Mouse (Mus musculus) ES-Bruce4 (cell line): ENCODE results near the gene Rad51. TPM values are rescaled to one million over a fixed set of nuclear protein-coding genes. Genes with fewer than 3 reads are reported as not detected.

Experiments
- H3K27ac ChIP-seq: 2 replicates; pipeline ENCODE4 v1.5.1; 2012; ENCODE audit warnings: low read length, inconsistent platforms; ENCODE audit not compliant: insufficient read depth
- H3K27me3 ChIP-seq: 2 replicates; pipeline ENCODE4 v1.6.1; 2012; ENCODE audit warnings: mild to moderate bottlenecking, low read length, inconsistent platforms; ENCODE audit not compliant: control insufficient read depth, poor library complexity, insufficient read depth, severe bottlenecking
- H3K36me3 ChIP-seq: 2 replicates; pipeline ENCODE4 v1.6.1; 2012; ENCODE audit warnings: inconsistent platforms, mild to moderate bottlenecking, low read length, moderate library complexity; ENCODE audit not compliant: control insufficient read depth, poor library complexity, insufficient read depth, severe bottlenecking
- H3K4me1 ChIP-seq: one replicate; pipeline ENCODE4 v1.8.1; 2011; ENCODE audit warnings: low read length; ENCODE audit not compliant: control insufficient read depth, insufficient read depth
- H3K4me3 ChIP-seq: 2 replicates; pipeline ENCODE4 v1.5.1; 2011; ENCODE audit warnings: low read depth, mild to moderate bottlenecking, low read length
- H3K9ac ChIP-seq: 2 replicates; pipeline ENCODE4 v1.6.1; 2012; ENCODE audit warnings: low read depth, mild to moderate bottlenecking, inconsistent platforms; ENCODE audit not compliant: poor library complexity, severe bottlenecking
- H3K9me3 ChIP-seq: replicated peaks from 2 replicates; pipeline ENCODE4 v1.6.1; 2012; ENCODE audit warnings: mild to moderate bottlenecking, low read length, inconsistent platforms; ENCODE audit not compliant: control insufficient read depth, poor library complexity, insufficient read depth, severe bottlenecking
- CTCF ChIP-seq: IDR thresholded peaks from one replicate; pipeline ENCODE4 v1.8.1; 2011; ENCODE audit warnings: low read depth, low read length
- EP300 ChIP-seq: IDR thresholded peaks from 2 replicates; pipeline ENCODE4 v1.6.1; 2011; ENCODE audit warnings: low read depth, low read length; ENCODE audit not compliant: insufficient read depth
- POLR2A ChIP-seq: IDR thresholded peaks from one replicate; pipeline ENCODE4 v1.8.1; 2011; ENCODE audit warnings: low read length; ENCODE audit not compliant: insufficient read depth
- polyA plus RNA-seq: library from polyadenylated mRNA; stranded (reverse); fragments of >200 nt; gene quantifications from 2 replicates; pipeline ENCODE4 v1.2.4, GENCODE M21; 2011; ENCODE audit warnings: low read depth; ENCODE audit not compliant: missing spikeins, insufficient read depth, insufficient read length

Rad51 gene
- polyA plus RNA-seq, 1 experiment: 128 TPM

DNA sequence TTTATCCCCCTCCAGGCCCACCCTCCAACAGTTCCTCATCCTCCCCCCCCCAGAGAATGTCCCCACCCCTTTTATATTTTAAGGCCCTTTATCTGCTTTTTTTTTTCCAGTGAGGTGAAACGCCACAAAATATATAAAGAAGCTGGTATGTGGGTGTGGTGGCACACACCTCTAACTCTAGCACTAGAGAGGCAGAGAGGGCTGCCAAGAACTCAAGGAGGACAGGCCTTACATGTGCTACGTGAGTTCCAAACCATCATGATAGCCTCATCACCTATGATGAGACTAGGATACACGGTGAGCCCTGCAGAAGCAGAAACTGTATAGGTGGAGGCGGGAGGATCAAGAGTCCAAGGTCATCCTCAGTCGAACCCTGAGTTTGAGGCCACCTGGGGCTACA, 78.4 kb downstream of the Rad51 start:
- no peak overlapping the region for H3K27ac ChIP-seq
- H3K27me3 ChIP-seq: no peaks in the 10 kb centered on the region
- H3K9ac ChIP-seq: no peak overlapping the region
- H3K9me3 ChIP-seq: no peaks in the 10 kb centered on the region
- TF ChIP-seq EP300 (no peak), CTCF (no peak), POLR2A (no peak)
- H3K4me1 ChIP-seq: no peaks in the 10 kb centered on the region
- H3K4me3 ChIP-seq: no peak overlapping the region
- no peaks in the 10 kb centered on the region for H3K36me3 ChIP-seq

DNA sequence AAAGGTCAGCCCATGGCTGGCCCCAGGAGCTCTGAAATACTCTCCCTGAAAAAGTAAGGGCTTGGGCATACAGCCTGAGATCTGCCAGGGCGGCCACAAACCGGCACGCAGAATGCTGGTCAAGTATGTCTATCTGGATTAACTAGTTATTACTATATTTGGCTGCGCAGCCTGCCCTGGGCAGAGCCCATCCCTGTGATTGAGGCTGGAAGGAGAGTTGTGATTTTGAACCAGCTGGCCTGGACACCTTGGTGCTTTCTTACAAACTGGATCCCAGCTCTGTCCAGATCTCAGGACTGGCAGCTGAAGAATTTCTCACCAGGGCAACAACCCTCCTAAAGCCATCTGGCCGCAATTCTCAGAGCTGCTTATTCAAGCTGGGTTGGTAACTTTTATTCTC, 81.5 kb downstream of the Rad51 start:
- Histone ChIP-seq H3K36me3 (no peaks in the 10 kb centered on the region), H3K27ac (no peak overlapping the region), H3K4me1 (peaks cover 2% of the 10 kb centered on the region), H3K9me3 (no peaks in the 10 kb centered on the region), H3K27me3 (no peaks in the 10 kb centered on the region), H3K4me3 (no peak overlapping the region), H3K9ac (no peak overlapping the region)
- TF ChIP-seq EP300: no peak
- TF ChIP-seq CTCF: no peak
- TF ChIP-seq POLR2A: no peak

DNA sequence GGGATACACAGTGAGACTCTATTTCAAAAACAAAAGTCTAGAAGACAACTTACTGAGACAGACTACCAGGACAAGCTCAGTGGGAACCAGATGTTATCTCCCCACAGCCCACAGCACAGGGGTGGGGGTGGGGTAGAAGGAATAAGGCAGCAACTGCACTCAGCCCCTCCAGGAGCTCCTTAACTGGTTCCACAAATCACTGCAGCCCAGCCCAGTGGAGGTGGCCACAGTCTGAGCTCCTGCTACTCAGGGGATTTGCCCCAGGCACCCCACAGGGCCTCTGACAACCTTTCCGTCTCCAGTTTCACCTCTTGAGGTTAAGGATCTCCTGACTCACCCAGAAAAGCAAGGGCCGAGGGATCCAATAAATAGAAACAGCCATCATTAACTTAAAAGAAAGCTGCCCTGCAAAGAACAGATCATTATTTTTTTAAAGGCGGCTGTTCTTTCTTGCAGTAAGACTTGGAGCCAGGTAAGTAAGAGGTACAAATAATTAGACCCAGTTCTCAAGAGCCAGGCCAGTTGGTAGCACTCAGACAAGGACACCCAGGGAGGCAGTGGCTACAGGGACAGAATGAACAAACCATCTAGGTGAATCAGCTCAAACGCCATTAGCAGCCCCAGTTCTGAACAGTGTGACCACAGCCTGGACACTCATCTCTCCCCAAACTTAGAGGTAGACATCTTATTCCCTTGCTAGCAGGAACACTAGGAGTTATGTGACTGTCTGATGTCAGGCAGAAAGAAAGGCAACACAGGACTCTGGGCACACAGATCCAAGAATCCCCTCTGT, 83.9 kb downstream of the Rad51 start:
- no peak for TF ChIP-seq POLR2A
- TF ChIP-seq CTCF: no peak
- no peak for TF ChIP-seq EP300
- Histone ChIP-seq H3K9me3 (no peaks in the 10 kb centered on the region), H3K4me1 (peaks cover 2% of the 10 kb centered on the region), H3K9ac (peak overlapping the region; percentile 24; the same call in 1 of the 2 replicates), H3K36me3 (no peaks in the 10 kb centered on the region), H3K4me3 (no peak overlapping the region), H3K27ac (peak overlapping the region; percentile 39; the same call in 1 of the 2 replicates), H3K27me3 (no peaks in the 10 kb centered on the region)

Other genes starting within 250 kb of the Rad51 start
- 12.2 and 14.1 TPM in 2 replicates for gene Bahd1, start 212.4 kb upstream of the Rad51 start, polyA plus RNA-seq
- 9.3 and 10.3 TPM in 2 replicates for gene Chst14, start 186.3 kb upstream of the Rad51 start, polyA plus RNA-seq
- 8.7 and 9.2 TPM in 2 replicates for gene Ccdc32, start 83.4 kb upstream of the Rad51 start, polyA plus RNA-seq
- 16.2 and 16.8 TPM in 2 replicates for gene Rpusd2, start 78.0 kb upstream of the Rad51 start, polyA plus RNA-seq
- 90.2 and 96.0 TPM in 2 replicates for gene Knl1, start 65.7 kb upstream of the Rad51 start, polyA plus RNA-seq
- 22.0 and 25.4 TPM in 2 replicates for gene Rmdn3, start 44.2 kb downstream of the Rad51 start, polyA plus RNA-seq
- 2.2 and 6.0 TPM in 2 replicates for gene Gchfr, start 55.0 kb downstream of the Rad51 start, polyA plus RNA-seq
- gene Gm14137, start 61.7 kb downstream of the Rad51 start, polyA plus RNA-seq: 0.21 TPM in 1 of 2 replicates, not detected in the other
- gene Zfyve19, start 95.8 kb downstream of the Rad51 start, polyA plus RNA-seq: 11.9 and 13.4 TPM in 2 replicates
- 12.0 and 12.5 TPM in 2 replicates for gene Dnajc17, start 96.0 kb downstream of the Rad51 start, polyA plus RNA-seq
- gene Ppp1r14d, start 117.1 kb downstream of the Rad51 start, polyA plus RNA-seq: not detected in 2 replicates
- gene Spint1, start 124.6 kb downstream of the Rad51 start, polyA plus RNA-seq: 57.3 and 71.4 TPM in 2 replicates
- gene Rhov, start 158.5 kb downstream of the Rad51 start, polyA plus RNA-seq: 0.36 and 0.78 TPM in 2 replicates
- gene Vps18, start 175.9 kb downstream of the Rad51 start, polyA plus RNA-seq: 11.7 and 12.8 TPM in 2 replicates
- gene Dll4, start 213.0 kb downstream of the Rad51 start, polyA plus RNA-seq: 0.18 TPM in 1 of 2 replicates, not detected in the other
- gene Chac1, start 238.4 kb downstream of the Rad51 start, polyA plus RNA-seq: 3.6 and 3.8 TPM in 2 replicates